Mouse (Mus musculus) right cerebral cortex, postnatal 25 days (tissue): Measurements from ENCODE around the gene Zbtb24.

ENCODE experiments used
- DNase-seq: peaks from one replicate; pipeline ENCODE4 v3.0.0; 2022

Gene Zbtb24

GRCm38 (mm10) chr10:41467325-41467724 lies 17.1 kb downstream of the Zbtb24 start:
- DNase-seq, result no peak

- no peak for DNase-seq
Measured at GRCm38 (mm10) chr10:41470693-41471092, 20.5 kb downstream of the Zbtb24 start.

- DNase-seq, result no peak
Measured at GRCm38 (mm10) chr10:41472534-41472933, 22.4 kb downstream of the Zbtb24 start.

GRCm38 (mm10) chr10:41472962-41473481 lies 22.8 kb downstream of the Zbtb24 start:
- no peak for DNase-seq

- no peak for DNase-seq
Measured at GRCm38 (mm10) chr10:41473782-41474468, 23.7 kb downstream of the Zbtb24 start.

GRCm38 (mm10) chr10:41474981-41475391 lies 24.8 kb downstream of the Zbtb24 start:
- DNase-seq, result no peak

GRCm38 (mm10) chr10:41476171-41477017 lies 26.2 kb downstream of the Zbtb24 start, which contains the start of gene Mical1:
Mical1 (plus strand) TSS chr10:41476314.
- peak; percentile 51 for DNase-seq

- no peak for DNase-seq
Measured at GRCm38 (mm10) chr10:41477018-41477277, 26.8 kb downstream of the Zbtb24 start.

GRCm38 (mm10) chr10:41477278-41478181 lies 27.3 kb downstream of the Zbtb24 start:
- peak; percentile 45 for DNase-seq

- no peak for DNase-seq
Measured at GRCm38 (mm10) chr10:41479961-41480360, 29.8 kb downstream of the Zbtb24 start.

GRCm38 (mm10) chr10:41480938-41481880 lies 31.0 kb downstream of the Zbtb24 start:
- no peak for DNase-seq

- no peak for DNase-seq
Measured at GRCm38 (mm10) chr10:41482446-41482845, 32.3 kb downstream of the Zbtb24 start.

- no peak for DNase-seq
Measured at GRCm38 (mm10) chr10:41485778-41486177, 35.6 kb downstream of the Zbtb24 start.

GRCm38 (mm10) chr10:41486506-41487170 lies 36.5 kb downstream of the Zbtb24 start:
- no peak for DNase-seq

GRCm38 (mm10) chr10:41488877-41489276 lies 38.7 kb downstream of the Zbtb24 start:
- no peak for DNase-seq

GRCm38 (mm10) chr10:41489294-41489693 lies 39.1 kb downstream of the Zbtb24 start:
- DNase-seq, result no peak

GRCm38 (mm10) chr10:41489708-41490517 lies 39.7 kb downstream of the Zbtb24 start, which contains the start of the genes Smpd2 and Ppil6:
Smpd2 (minus strand) TSS chr10:41490369.
Ppil6 (plus strand) TSS chr10:41490439.
- peak; percentile 92 for DNase-seq

GRCm38 (mm10) chr10:41490518-41490873 lies 40.3 kb downstream of the Zbtb24 start:
- DNase-seq, result no peak

- DNase-seq, result no peak
Measured at GRCm38 (mm10) chr10:41491111-41491510, 40.9 kb downstream of the Zbtb24 start.

GRCm38 (mm10) chr10:41500941-41501340 lies 50.8 kb downstream of the Zbtb24 start:
- no peak for DNase-seq
